Mouse (Mus musculus) cerebellum, adult 2 months (tissue): ENCODE measurements around the gene Pes1.

Experiments
- CTCF ChIP-seq: fragments of 200-500 bp; IDR thresholded peaks from 2 replicates; pipeline ENCODE4 v1.5.1; 2011; ENCODE audit warnings: low read depth, mild to moderate bottlenecking, control low read depth, low read length, moderate library complexity, borderline replicate concordance; ENCODE audit not compliant: insufficient read depth
- POLR2A ChIP-seq: fragments of 200-500 bp; IDR thresholded peaks from 2 replicates; pipeline ENCODE4 v1.6.1; 2011; ENCODE audit warnings: low read length, control low read depth, borderline replicate concordance; ENCODE audit not compliant: insufficient read depth

- no peak for TF ChIP-seq POLR2A
- TF ChIP-seq CTCF: peak; percentile 63; the same call in 1 of the 2 replicates
These were observed 45.0 kb upstream of the Pes1 start for GRCm38 (mm10) chr11:3918738-3919137.
